In genomic region chr17:23801627-23802026, GRCm38 (mm10) we compare ENCODE assay signal across 27 mouse cellular contexts. TPM values are rescaled to one million over a fixed set of nuclear protein-coding genes. Genes with fewer than 3 reads are reported as not detected.
A peak's percentile ranks its signal among the peaks of the same experiment; 100 is the strongest.
DNase-seq lines count a peak whose midpoint lies in the region; ATAC-seq and TF ChIP-seq lines count a peak whose summit lies in the region.
"Had no signal": no experiment of that assay in that cellular context is flagged by ENCODE, and none has a peak within 500 bp of the region (broad histone marks: within the 10 kb centered on the region; RNA-seq: fewer than 3 reads in every experiment).

No protein-coding gene starts in this region.

- DNase-seq in heart, adult 11 months: peak; percentile 93
- DNase-seq in heart, adult 9 months (ENCODE audit: low spot score in 2 of 2): no peak
- DNase-seq in CH12.LX (ENCODE audit: extremely low read depth): no peak
- DNase-seq in liver, embryonic 13.5 days: no peak
- DNase-seq in kidney, postnatal 25 days: no peak
- DNase-seq in cerebellum, postnatal 10 days: no peak
- DNase-seq: cerebellum, postnatal 25 days; kidney, adult 18-20 months; layer of hippocampus, adult 9-11 months; lung, embryonic 14.5 days; lung, postnatal 36 days had no signal

- H3K9ac ChIP-seq in CH12.LX (ENCODE audit: insufficient read depth, low read depth): peak overlapping the region; percentile 34
- H3K9ac ChIP-seq in liver, embryonic 13.5 days: peak overlapping the region; percentile 22; the same call in 1 of the 2 replicates

- peak; percentile 48 for TF ChIP-seq POLR2A in CH12.LX (IDR thresholded peaks at IDR 0.05; ENCODE audit: low read depth, low read length)

- WGBS in liver, embryonic 13.5 days (ENCODE audit: insufficient replicate concordance): 82% methylated on average over 10 of the region's 10 CpGs

- peaks cover 0 to 3% of the 10 kb centered on the region in 2 experiments for H3K36me3 ChIP-seq in CH12.LX (replicated peaks in 1 of 2; ENCODE audit: control insufficient read depth in 1 of 2, insufficient read depth in 1 of 2, low read length in 1 of 2)
- H3K36me3 ChIP-seq in E14TG2a.4 (ENCODE audit: insufficient read depth, low read length): peaks cover 12% of the 10 kb centered on the region
- peaks cover 1% of the 10 kb centered on the region for H3K36me3 ChIP-seq in liver, embryonic 13.5 days
- H3K36me3 ChIP-seq: embryonic facial prominence, embryonic 13.5 days; neural tube, embryonic 15.5 days had no signal

- peak overlapping the region; percentile 94 for H3K27ac ChIP-seq in CH12.LX (ENCODE audit: insufficient read depth, low read depth)
- no peak overlapping the region for H3K27ac ChIP-seq in liver, embryonic 13.5 days

- H3K4me3 ChIP-seq in CH12.LX (replicated peaks in 1 of 3; ENCODE audit: low read depth in 2 of 3, low read length in 2 of 3, poor library complexity in 1 of 3) (peak overlapping the region in 2 of 3 experiments; percentile 14 to 23), E14TG2a.4 (replicated peaks; ENCODE audit: low read length) (0 out of 2 replicates have a peak overlapping the region, but pooled peaks have one; percentile 20)
- H3K4me3 ChIP-seq in liver, embryonic 13.5 days (replicated peaks): peak overlapping the region; percentile 94

- no peaks in the 10 kb centered on the region for H3K27me3 ChIP-seq in CH12.LX (replicated peaks)
- H3K27me3 ChIP-seq in E14TG2a.4 (ENCODE audit: insufficient read depth, low read length): no peaks in the 10 kb centered on the region
- no peaks in the 10 kb centered on the region for H3K27me3 ChIP-seq in liver, embryonic 13.5 days
- H3K27me3 ChIP-seq: embryonic facial prominence, embryonic 13.5 days; forebrain, embryonic 12.5 days; hindbrain, embryonic 13.5 days; neural tube, embryonic 15.5 days; Patski had no signal

- H3K4me2 ChIP-seq in CH12.LX (ENCODE audit: insufficient read depth, low read depth, poor library complexity, severe bottlenecking): peak overlapping the region; percentile 85
- peak overlapping the region; percentile 82 for H3K4me2 ChIP-seq in liver, embryonic 13.5 days

- in situ Hi-C loops in CH12.LX (cut with MboI; ENCODE audit: low pct_ligation_motif_present, low pct_unique_long_range_greater_than_20kb, low sequenced_read_pairs): no loop called here

- TF ChIP-seq CTCF in CH12.LX (conservative IDR thresholded peaks at IDR 0.05 in 1 of 2, IDR thresholded peaks at IDR 0.05 in 1 of 2; ENCODE audit: low read depth in 2 of 2, low read length in 2 of 2): no peak
- TF ChIP-seq CTCF in E14TG2a.4 (conservative IDR thresholded peaks at IDR 0.05; ENCODE audit: low read length): no peak

- no peaks in the 10 kb centered on the region for H3K9me3 ChIP-seq in CH12.LX (replicated peaks; ENCODE audit: low read length)
- no peaks in the 10 kb centered on the region for H3K9me3 ChIP-seq in E14TG2a.4 (ENCODE audit: low read length)
- H3K9me3 ChIP-seq in liver, embryonic 13.5 days (replicated peaks): no peaks in the 10 kb centered on the region
- H3K9me3 ChIP-seq: embryonic facial prominence, embryonic 13.5 days; forebrain, embryonic 12.5 days; hindbrain, embryonic 13.5 days; neural tube, embryonic 15.5 days had no signal

- peaks cover 32% of the 10 kb centered on the region for H3K79me2 ChIP-seq in CH12.LX (replicated peaks; ENCODE audit: control insufficient read depth, extremely low read depth, insufficient read depth, poor library complexity, severe bottlenecking)

- TF ChIP-seq EP300 in CH12.LX (IDR thresholded peaks at IDR 0.05; ENCODE audit: low read length): no peak

- ATAC-seq in liver, embryonic 13.5 days (ENCODE audit: low read depth): no peak
- ATAC-seq: Patski had no signal

- TF ChIP-seq RAD21 in CH12.LX (IDR thresholded peaks at IDR 0.05; ENCODE audit: low read depth, low read length): no peak

- dilution Hi-C loops in CH12.LX (cut with MboI; ENCODE audit: extremely low pct_ligation_motif_present, extremely low pct_unique_long_range_greater_than_20kb, low sequenced_read_pairs): no loop called here

- peaks cover 0 to 14% of the 10 kb centered on the region in 2 experiments; a peak in 2 of 4 replicates for H3K4me1 ChIP-seq in CH12.LX (ENCODE audit: control insufficient read depth in 1 of 2, insufficient read depth in 2 of 2)
- peaks cover 29% of the 10 kb centered on the region for H3K4me1 ChIP-seq in E14TG2a.4 (replicated peaks; ENCODE audit: low read depth, low read length)
- peaks cover 30% of the 10 kb centered on the region for H3K4me1 ChIP-seq in liver, embryonic 13.5 days (replicated peaks)

TF ChIP-seq in CH12.LX, 34 proteins besides CTCF, POLR2A, EP300 and RAD21:
- TF ChIP-seq SIN3A (IDR thresholded peaks at IDR 0.05; ENCODE audit: low read length) (0 out of 2 replicates have a peak, but pooled peaks have one; percentile 13), TBP (conservative IDR thresholded peaks at IDR 0.05; ENCODE audit: low read depth, low read length) (no peak), NRF1 (IDR thresholded peaks at IDR 0.05; ENCODE audit: low read depth, low read length) (peak; percentile 49; the same call in 1 of the 2 replicates)

RNA-seq across cellular contexts. Expression of gene Srrm2, which starts 11.3 kb away (rescaled TPM):
- 83.6 and 90.4 TPM in 2 replicates for total RNA-seq in CH12.LX (2012; rRNA removed)
- 18.3 and 26.7 TPM in 2 replicates for total RNA-seq in CH12.LX (2014; rRNA removed)
- 339 and 383 TPM in 2 replicates for polyA plus RNA-seq in CH12.LX (2012; ENCODE audit: insufficient read length, low read depth)
- polyA plus RNA-seq in liver, embryonic 13.5 days (2015; fragmentation: Nextera tagmentation; extraction: Ambion mirVana): 228 and 235 TPM in 2 replicates

RNA-seq across cellular contexts. Expression of gene Flywch2, which starts 15.7 kb away (rescaled TPM):
- total RNA-seq in CH12.LX (2012; rRNA removed) (not detected in 2 replicates), CH12.LX (2014; rRNA removed) (not detected in 2 replicates)
- not detected in 2 replicates for polyA plus RNA-seq in CH12.LX (2012; ENCODE audit: insufficient read length, low read depth)
- 1.3 and 1.4 TPM in 2 replicates for polyA plus RNA-seq in liver, embryonic 13.5 days (2015; fragmentation: Nextera tagmentation; extraction: Ambion mirVana)
- total RNA-seq: gastrocnemius, adult 8-10 months had no signal
- polyA plus RNA-seq: erythroblast, embryonic 14.5 days had no signal

RNA-seq across cellular contexts. Expression of gene Elob, which starts 27.3 kb away (rescaled TPM):
- total RNA-seq in CH12.LX (2012; rRNA removed) (381 and 386 TPM in 2 replicates), CH12.LX (2014; rRNA removed) (371 and 534 TPM in 2 replicates)
- polyA plus RNA-seq in CH12.LX (2012; ENCODE audit: insufficient read length, low read depth): 250 and 306 TPM in 2 replicates
- 535 and 572 TPM in 2 replicates for polyA plus RNA-seq in liver, embryonic 13.5 days (2015; fragmentation: Nextera tagmentation; extraction: Ambion mirVana)

RNA-seq across cellular contexts. Expression of gene Flywch1, which starts 30.2 kb away (rescaled TPM):
- total RNA-seq in CH12.LX (2012; rRNA removed) (26.9 and 28.3 TPM in 2 replicates), CH12.LX (2014; rRNA removed) (18.8 and 22.2 TPM in 2 replicates)
- 22.0 and 23.4 TPM in 2 replicates for polyA plus RNA-seq in CH12.LX (2012; ENCODE audit: insufficient read length, low read depth)
- polyA plus RNA-seq in liver, embryonic 13.5 days (2015; fragmentation: Nextera tagmentation; extraction: Ambion mirVana): 12.6 and 13.0 TPM in 2 replicates

RNA-seq across cellular contexts. Expression of gene Prss33, which starts 34.2 kb away (rescaled TPM):
- total RNA-seq in CH12.LX (2012; rRNA removed) (not detected in 2 replicates), CH12.LX (2014; rRNA removed) (not detected in 2 replicates)
- not detected in 2 replicates for polyA plus RNA-seq in CH12.LX (2012; ENCODE audit: insufficient read length, low read depth)
- not detected in 2 replicates for polyA plus RNA-seq in liver, embryonic 13.5 days (2015; fragmentation: Nextera tagmentation; extraction: Ambion mirVana)
- total RNA-seq: adrenal gland, adult 18-20 months; gastrocnemius, adult 8-10 months; granulocyte monocyte progenitor cell, adult 5-6 weeks; heart, postnatal 25 days; left cerebral cortex, adult 2 months; left cerebral cortex, postnatal 36 days had no signal
- polyA plus RNA-seq: C2C12; erythroblast, embryonic 14.5 days; forebrain, embryonic 12.5 days; heart, embryonic 14.5 days; kidney, embryonic 16.5 days; lung, embryonic 14.5 days; neural tube, embryonic 15.5 days; Patski had no signal

Comparison
In these comparisons a context has a peak if more than half of its experiments do, and no peak if none do; other contexts are left out.
1. H3K4me3 ChIP-seq: peak in every context shown above with its lines; median percentile 94 in liver, embryonic 13.5 days; 20 in E14TG2a.4; 18 in CH12.LX.